Mouse (Mus musculus): Measurements from ENCODE around the gene Id2.

GRCm38 (mm10) chr12:25125239-25125776, 28.4 kb upstream of the Id2 start:
- TF ChIP-seq CTCF (IDR thresholded peaks at IDR 0.05; ENCODE audit: low read depth) (no peak), EP300 (IDR thresholded peaks at IDR 0.05; ENCODE audit: low read depth) (no peak)
